In genomic region chr6:28733884-28734647, GRCm38 (mm10) we compare ENCODE assay signal across 22 mouse cellular contexts.
A peak's percentile ranks its signal among the peaks of the same experiment; 100 is the strongest.
DNase-seq lines count a peak whose midpoint lies in the region; ATAC-seq and TF ChIP-seq lines count a peak whose summit lies in the region.
"Had no signal": no experiment of that assay in that cellular context is flagged by ENCODE, and none has a peak within 500 bp of the region (broad histone marks: within the 10 kb centered on the region; RNA-seq: fewer than 3 reads in every experiment).

No protein-coding gene starts in this region.

- H3K4me3 ChIP-seq in forebrain, embryonic 11.5 days (ENCODE audit: low read depth, low read length), result no peak overlapping the region
- no peak overlapping the region for H3K4me3 ChIP-seq in forebrain, embryonic 13.5 days
- H3K4me3 ChIP-seq in lung, postnatal 0 days (ENCODE audit: low read depth, low read length), result no peak overlapping the region
- H3K4me3 ChIP-seq in lung, adult 2 months (replicated peaks; ENCODE audit: extremely low read depth, low read depth, low read length), result no peak overlapping the region
- H3K4me3 ChIP-seq in intestine, postnatal 0 days (ENCODE audit: low read depth, low read length), result no peak overlapping the region
- no peak overlapping the region for H3K4me3 ChIP-seq in stomach, postnatal 0 days (ENCODE audit: low read depth, low read length)
- H3K4me3 ChIP-seq: embryonic facial prominence, embryonic 13.5 days; heart, embryonic 12.5 days; hindbrain, embryonic 12.5 days; midbrain, embryonic 12.5 days; neural tube, embryonic 13.5 days had no signal

- H3K36me3 ChIP-seq in forebrain, embryonic 11.5 days (ENCODE audit: control insufficient read depth, insufficient read depth, low read length), result no peaks in the 10 kb centered on the region
- H3K36me3 ChIP-seq in forebrain, embryonic 13.5 days (ENCODE audit: poor library complexity, severe bottlenecking), result no peaks in the 10 kb centered on the region
- no peaks in the 10 kb centered on the region for H3K36me3 ChIP-seq in lung, postnatal 0 days (ENCODE audit: insufficient read depth, low read length)
- H3K36me3 ChIP-seq in intestine, postnatal 0 days (ENCODE audit: control insufficient read depth, insufficient read depth), result no peaks in the 10 kb centered on the region
- no peaks in the 10 kb centered on the region for H3K36me3 ChIP-seq in stomach, postnatal 0 days (ENCODE audit: control insufficient read depth, insufficient read depth, low read length)
- H3K36me3 ChIP-seq: embryonic facial prominence, embryonic 13.5 days; heart, embryonic 12.5 days; hindbrain, embryonic 12.5 days; midbrain, embryonic 12.5 days; neural tube, embryonic 13.5 days had no signal

- no peak for TF ChIP-seq EP300 in lung, postnatal 0 days (IDR thresholded peaks at IDR 0.05)
- TF ChIP-seq EP300 in stomach, postnatal 0 days (optimal IDR thresholded peaks at IDR 0.05), result no peak

- H3K4me1 ChIP-seq in forebrain, embryonic 11.5 days (replicated peaks; ENCODE audit: control insufficient read depth, insufficient read depth, low read length), result peaks cover 10% of the 10 kb centered on the region
- peaks cover 11% of the 10 kb centered on the region for H3K4me1 ChIP-seq in forebrain, embryonic 13.5 days
- no peaks in the 10 kb centered on the region; the same call in 1 of the 2 replicates for H3K4me1 ChIP-seq in lung, postnatal 0 days (ENCODE audit: insufficient read depth, low read depth, low read length)
- peaks cover 10% of the 10 kb centered on the region for H3K4me1 ChIP-seq in lung, adult 2 months (ENCODE audit: control insufficient read depth, insufficient read depth, low read length)
- H3K4me1 ChIP-seq in intestine, postnatal 0 days (replicated peaks; ENCODE audit: control insufficient read depth, insufficient read depth, low read length), result no peaks in the 10 kb centered on the region; the same call in 1 of the 2 replicates
- H3K4me1 ChIP-seq in stomach, postnatal 0 days (replicated peaks; ENCODE audit: control insufficient read depth, insufficient read depth), result no peaks in the 10 kb centered on the region

- no peak overlapping the region for H3K9ac ChIP-seq in forebrain, embryonic 11.5 days (ENCODE audit: low read length)
- no peak overlapping the region for H3K9ac ChIP-seq in forebrain, embryonic 13.5 days
- H3K9ac ChIP-seq in lung, postnatal 0 days (replicated peaks; ENCODE audit: low read depth), result no peak overlapping the region
- H3K9ac ChIP-seq in intestine, postnatal 0 days (ENCODE audit: low read depth, low read length), result no peak overlapping the region
- H3K9ac ChIP-seq in stomach, postnatal 0 days (ENCODE audit: low read length), result no peak overlapping the region
- H3K9ac ChIP-seq: embryonic facial prominence, embryonic 13.5 days; forebrain, postnatal 0 days; heart, embryonic 12.5 days; hindbrain, embryonic 12.5 days; midbrain, embryonic 12.5 days; neural tube, embryonic 13.5 days had no signal

- no peaks in the 10 kb centered on the region for H3K9me3 ChIP-seq in forebrain, embryonic 11.5 days (ENCODE audit: control insufficient read depth, low read length)
- no peaks in the 10 kb centered on the region for H3K9me3 ChIP-seq in forebrain, embryonic 13.5 days (replicated peaks)
- no peaks in the 10 kb centered on the region for H3K9me3 ChIP-seq in lung, postnatal 0 days (ENCODE audit: low read length)
- H3K9me3 ChIP-seq in intestine, postnatal 0 days (ENCODE audit: control insufficient read depth), result no peaks in the 10 kb centered on the region
- H3K9me3 ChIP-seq in stomach, postnatal 0 days (ENCODE audit: control insufficient read depth, low read length), result no peaks in the 10 kb centered on the region
- H3K9me3 ChIP-seq: embryonic facial prominence, embryonic 13.5 days; heart, embryonic 12.5 days; hindbrain, embryonic 12.5 days; midbrain, embryonic 12.5 days; neural tube, embryonic 13.5 days had no signal

- no peak overlapping the region for H3K4me2 ChIP-seq in forebrain, embryonic 11.5 days (ENCODE audit: low read depth, low read length, severe bottlenecking)
- H3K4me2 ChIP-seq in forebrain, embryonic 13.5 days, result no peak overlapping the region
- H3K4me2 ChIP-seq in lung, postnatal 0 days (replicated peaks; ENCODE audit: low read depth, low read length), result no peak overlapping the region
- H3K4me2 ChIP-seq in intestine, postnatal 0 days (replicated peaks; ENCODE audit: low read depth), result peak overlapping the region; percentile 25; the same call in 1 of the 2 replicates
- no peak overlapping the region for H3K4me2 ChIP-seq in stomach, postnatal 0 days (replicated peaks; ENCODE audit: low read depth)
- H3K4me2 ChIP-seq: embryonic facial prominence, embryonic 13.5 days; heart, embryonic 12.5 days; hindbrain, embryonic 12.5 days; midbrain, embryonic 12.5 days; neural tube, embryonic 13.5 days had no signal

- no peaks in the 10 kb centered on the region for H3K27me3 ChIP-seq in forebrain, embryonic 11.5 days (ENCODE audit: control insufficient read depth, insufficient read depth, low read length)
- no peaks in the 10 kb centered on the region for H3K27me3 ChIP-seq in forebrain, embryonic 13.5 days
- no peaks in the 10 kb centered on the region for H3K27me3 ChIP-seq in lung, postnatal 0 days (replicated peaks; ENCODE audit: insufficient read depth, low read length)
- H3K27me3 ChIP-seq in intestine, postnatal 0 days (replicated peaks; ENCODE audit: control insufficient read depth, insufficient read depth, low read length), result no peaks in the 10 kb centered on the region
- no peaks in the 10 kb centered on the region for H3K27me3 ChIP-seq in stomach, postnatal 0 days (ENCODE audit: control insufficient read depth, insufficient read depth, low read length)
- H3K27me3 ChIP-seq: embryonic facial prominence, embryonic 13.5 days; heart, embryonic 12.5 days; hindbrain, embryonic 12.5 days; midbrain, embryonic 12.5 days; neural tube, embryonic 13.5 days had no signal

- ATAC-seq in forebrain, embryonic 11.5 days (replicated peaks; ENCODE audit: low FRiP score), result no peak
- ATAC-seq in forebrain, embryonic 13.5 days, result no peak
- ATAC-seq in lung, postnatal 0 days, result peak; percentile 62
- ATAC-seq in intestine, postnatal 0 days, result no peak
- ATAC-seq in stomach, postnatal 0 days (ENCODE audit: low FRiP score, low TSS enrichment), result 0 out of 2 replicates have a peak, but pooled peaks have one; percentile 32
- ATAC-seq: CD4-positive, CD25-positive, alpha-beta regulatory T cell, adult 4 months; forebrain, postnatal 0 days had no signal

- no peak overlapping the region for H3K27ac ChIP-seq in forebrain, embryonic 11.5 days (ENCODE audit: low read depth, low read length)
- H3K27ac ChIP-seq in forebrain, embryonic 13.5 days, result no peak overlapping the region
- peak overlapping the region; percentile 47; the same call in 1 of the 2 replicates for H3K27ac ChIP-seq in lung, postnatal 0 days (ENCODE audit: low read length)
- H3K27ac ChIP-seq in intestine, postnatal 0 days (ENCODE audit: low read depth, low read length), result no peak overlapping the region
- no peak overlapping the region for H3K27ac ChIP-seq in stomach, postnatal 0 days (replicated peaks)
- H3K27ac ChIP-seq: embryonic facial prominence, embryonic 13.5 days; hindbrain, embryonic 12.5 days; midbrain, embryonic 12.5 days; neural tube, embryonic 13.5 days had no signal

- peak; percentile 29 for DNase-seq in forebrain, embryonic 11.5 days (ENCODE audit: low spot score)
- DNase-seq in lung, postnatal 0 days (ENCODE audit: low spot score), result peak; percentile 69
- no peak for DNase-seq in lung, adult 2 months
- no peak for DNase-seq in stomach, postnatal 0 days (ENCODE audit: low spot score)
- DNase-seq in testis, postnatal 14 days (ENCODE audit: low spot score), result no peak
- no peak for DNase-seq in thymus, postnatal 25 days
- DNase-seq: adrenal gland, postnatal 36 days; cerebellum, adult 11-12 months; cerebellum, postnatal 14 days; forebrain, postnatal 0 days; gastrocnemius, postnatal 36 days; heart, postnatal 14 days; spleen, adult 18-20 months; thymus, adult 2 months had no signal

- TF ChIP-seq POLR2A in lung, adult 2 months (IDR thresholded peaks at IDR 0.05; ENCODE audit: borderline replicate concordance, extremely low read depth, low read depth, low read length), result no peak

- 77% methylated on average over 5 of the region's 5 CpGs for WGBS in forebrain, embryonic 11.5 days
- 77% methylated on average over 5 of the region's 5 CpGs for WGBS in forebrain, embryonic 13.5 days
- 48% methylated on average over 5 of the region's 5 CpGs for WGBS in lung, postnatal 0 days
- WGBS in lung, adult 2 months, result 69% methylated on average over 5 of the region's 5 CpGs
- WGBS in intestine, postnatal 0 days, result 55% methylated on average over 5 of the region's 5 CpGs
- 55% methylated on average over 5 of the region's 5 CpGs for WGBS in stomach, postnatal 0 days

- no peak for TF ChIP-seq CTCF in lung, postnatal 0 days (IDR thresholded peaks at IDR 0.05)
- TF ChIP-seq CTCF in lung, adult 2 months (IDR thresholded peaks at IDR 0.05; ENCODE audit: insufficient read depth, low read length), result no peak
- no peak for TF ChIP-seq CTCF in intestine, postnatal 0 days (IDR thresholded peaks at IDR 0.05; ENCODE audit: low read depth)
- no peak for TF ChIP-seq CTCF in stomach, postnatal 0 days (IDR thresholded peaks at IDR 0.05; ENCODE audit: low read depth)

Comparison
In these comparisons a context has a peak if more than half of its experiments do, and no peak if none do; other contexts are left out.
1. DNase-seq: peak in forebrain, embryonic 11.5 days (single experiment) and lung, postnatal 0 days (single experiment); none in lung, adult 2 months (single experiment), stomach, postnatal 0 days (single experiment), testis, postnatal 14 days (single experiment) and thymus, postnatal 25 days (single experiment).
2. ATAC-seq: peak in lung, postnatal 0 days (single experiment) and stomach, postnatal 0 days (single experiment); none in forebrain, embryonic 11.5 days (single experiment), forebrain, embryonic 13.5 days (single experiment) and intestine, postnatal 0 days (single experiment).